Comparison of ENCODE assay signal across 14 mouse cellular contexts in the genomic region with DNA sequence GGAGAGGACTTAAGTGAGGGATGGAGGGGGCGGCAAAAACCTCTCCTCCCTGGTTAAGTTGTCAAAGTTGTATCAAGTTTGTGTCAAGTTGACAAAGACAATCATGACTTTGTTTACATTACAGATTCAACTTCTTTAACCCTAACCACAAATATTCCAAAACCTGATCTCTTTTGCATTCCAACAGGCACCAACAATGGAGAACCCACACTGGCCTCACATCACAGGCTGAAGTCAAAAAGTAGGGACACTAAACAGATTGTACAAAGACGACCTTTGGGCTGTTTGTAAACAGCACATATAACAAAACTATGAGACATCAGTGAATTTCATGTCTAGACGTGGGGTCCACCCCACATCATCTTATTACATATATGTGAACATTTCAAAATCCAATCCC.
"Had no signal": no experiment of that assay in that cellular context is flagged by ENCODE, and none has a peak within 500 bp of the region (broad histone marks: within the 10 kb centered on the region; RNA-seq: fewer than 3 reads in every experiment).

No protein-coding gene starts in this region.

- DNase-seq: lung, embryonic 14.5 days; lung, postnatal 10 days; right cerebral cortex, postnatal 14 days; thymus, adult 2 months; thymus, postnatal 25 days; thymus, postnatal 4 days had no signal

- H3K9ac ChIP-seq: liver, embryonic 15.5 days; lung, embryonic 14.5 days; midbrain, embryonic 12.5 days; midbrain, embryonic 15.5 days; neural tube, embryonic 12.5 days; stomach, embryonic 15.5 days had no signal

- H3K27me3 ChIP-seq: liver, embryonic 15.5 days; megakaryocyte, embryonic 14.5 days; midbrain, embryonic 12.5 days; midbrain, embryonic 15.5 days; neural tube, embryonic 12.5 days; stomach, embryonic 15.5 days had no signal

- ATAC-seq: midbrain, embryonic 15.5 days had no signal

- H3K9me3 ChIP-seq: liver, embryonic 15.5 days; megakaryocyte, embryonic 14.5 days; midbrain, embryonic 12.5 days; midbrain, embryonic 15.5 days; neural tube, embryonic 12.5 days; stomach, embryonic 15.5 days had no signal

- H3K4me2 ChIP-seq: liver, embryonic 15.5 days; lung, embryonic 14.5 days; midbrain, embryonic 12.5 days; midbrain, embryonic 15.5 days; neural tube, embryonic 12.5 days; stomach, embryonic 15.5 days had no signal

- H3K4me1 ChIP-seq: midbrain, embryonic 12.5 days; midbrain, embryonic 15.5 days; neural tube, embryonic 12.5 days; stomach, embryonic 15.5 days had no signal

- H3K4me3 ChIP-seq: liver, embryonic 15.5 days; megakaryocyte, embryonic 14.5 days; midbrain, embryonic 12.5 days; midbrain, embryonic 15.5 days; neural tube, embryonic 12.5 days; stomach, embryonic 15.5 days had no signal

- H3K27ac ChIP-seq: liver, embryonic 15.5 days; macrophage; midbrain, embryonic 12.5 days; midbrain, embryonic 15.5 days; neural tube, embryonic 12.5 days; stomach, embryonic 15.5 days; stomach, postnatal 0 days had no signal
